Mouse (Mus musculus): ENCODE results near the gene D430042O09Rik. TPM values are rescaled to one million over a fixed set of nuclear protein-coding genes. Genes with fewer than 3 reads are reported as not detected.

D430042O09Rik gene
- total and polyA plus RNA-seq, 3 experiments = 1.8 to 4.8 (median 3.4) TPM

- TF ChIP-seq MAX (IDR thresholded peaks at IDR 0.05; ENCODE audit: low read length) = no peak
- TF ChIP-seq USF2 (conservative IDR thresholded peaks at IDR 0.05; ENCODE audit: low read depth, low read length) = no peak
- TF ChIP-seq HCFC1 (IDR thresholded peaks at IDR 0.05; ENCODE audit: low read depth, low read length) = no peak
- no peak for TF ChIP-seq PAX5 (IDR thresholded peaks at IDR 0.05; ENCODE audit: low read length)
- no peak for TF ChIP-seq ZMIZ1 (IDR thresholded peaks at IDR 0.05; ENCODE audit: low read depth, low read length)
- no peak for TF ChIP-seq TCF12 (IDR thresholded peaks at IDR 0.05; ENCODE audit: low read depth, low read length)
- TF ChIP-seq NRF1 (IDR thresholded peaks at IDR 0.05; ENCODE audit: low read depth, low read length) = no peak
- TF ChIP-seq ELF1 (IDR thresholded peaks at IDR 0.05; ENCODE audit: low read depth, low read length) = no peak
- TF ChIP-seq SIN3A (IDR thresholded peaks at IDR 0.05; ENCODE audit: low read length) = no peak
- no peak for TF ChIP-seq GABPA (IDR thresholded peaks at IDR 0.05; ENCODE audit: insufficient replicate concordance, low read depth, low read length)
- dilution Hi-C loops (cut with MboI; ENCODE audit: extremely low pct_ligation_motif_present, extremely low pct_unique_long_range_greater_than_20kb, low sequenced_read_pairs) = no loop called here
- H3K27ac ChIP-seq (ENCODE audit: insufficient read depth, low read depth) = no peak overlapping the region
- in situ Hi-C loops (cut with MboI; ENCODE audit: low pct_ligation_motif_present, low pct_unique_long_range_greater_than_20kb, low sequenced_read_pairs) = no loop called here
- no peaks in the 10 kb centered on the region for H3K79me2 ChIP-seq (replicated peaks; ENCODE audit: control insufficient read depth, extremely low read depth, insufficient read depth, poor library complexity, severe bottlenecking)
- no peak overlapping the region for H3K4me2 ChIP-seq (ENCODE audit: insufficient read depth, low read depth, poor library complexity, severe bottlenecking)
- H3K36me3 ChIP-seq (replicated peaks in 1 of 2; ENCODE audit: control insufficient read depth in 1 of 2, insufficient read depth in 1 of 2, low read length in 1 of 2) = peaks cover 0 to 2% of the 10 kb centered on the region in 2 experiments
- H3K4me1 ChIP-seq (ENCODE audit: control insufficient read depth in 1 of 2, insufficient read depth in 2 of 2) = peaks cover 0 to 7% of the 10 kb centered on the region in 2 experiments; a peak in 2 of 4 replicates
- no peaks in the 10 kb centered on the region for H3K27me3 ChIP-seq (replicated peaks)
- no peak overlapping the region for H3K4me3 ChIP-seq (replicated peaks in 1 of 3; ENCODE audit: low read depth in 2 of 3, low read length in 2 of 3, poor library complexity in 1 of 3)
- no peak overlapping the region for H3K9ac ChIP-seq (ENCODE audit: insufficient read depth, low read depth)
- DNase-seq (ENCODE audit: extremely low read depth) = no peak
- H3K9me3 ChIP-seq (replicated peaks; ENCODE audit: low read length) = no peaks in the 10 kb centered on the region
These were observed 82.4 kb downstream of the D430042O09Rik start for GRCm38 (mm10) chr7:125790039-125790438.

DNA sequence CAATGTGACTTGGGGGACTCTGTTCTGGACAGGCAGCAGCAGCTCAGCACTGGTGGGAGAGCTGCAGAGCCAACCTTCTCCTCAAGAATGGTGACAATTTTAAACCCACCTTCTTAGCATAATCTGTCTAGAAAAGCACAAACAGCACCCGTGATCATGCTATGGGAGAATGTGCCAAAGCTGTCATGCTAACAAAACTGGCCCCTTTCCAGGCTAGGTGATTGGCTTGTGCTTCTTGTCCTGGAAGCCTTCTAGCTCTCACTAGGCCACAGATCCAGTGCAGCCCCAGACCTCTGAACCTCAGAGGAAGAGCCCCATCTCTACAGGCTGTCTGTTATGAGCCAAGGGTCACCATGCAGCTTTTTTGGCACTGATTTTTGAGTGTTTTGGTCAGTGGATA is 98.9 kb downstream of the D430042O09Rik start:
- dilution Hi-C loops (cut with MboI; ENCODE audit: extremely low pct_ligation_motif_present, extremely low pct_unique_long_range_greater_than_20kb, low sequenced_read_pairs) = no loop called here
- Histone ChIP-seq H3K4me3 (replicated peaks in 1 of 3; ENCODE audit: low read depth in 2 of 3, low read length in 2 of 3, poor library complexity in 1 of 3) (no peak overlapping the region), H3K9me3 (replicated peaks; ENCODE audit: low read length) (no peaks in the 10 kb centered on the region), H3K4me2 (ENCODE audit: insufficient read depth, low read depth, poor library complexity, severe bottlenecking) (no peak overlapping the region), H3K27me3 (replicated peaks) (no peaks in the 10 kb centered on the region), H3K9ac (ENCODE audit: insufficient read depth, low read depth) (no peak overlapping the region), H3K79me2 (replicated peaks; ENCODE audit: control insufficient read depth, extremely low read depth, insufficient read depth, poor library complexity, severe bottlenecking) (no peaks in the 10 kb centered on the region), H3K36me3 (replicated peaks in 1 of 2; ENCODE audit: control insufficient read depth in 1 of 2, insufficient read depth in 1 of 2, low read length in 1 of 2) (no peaks in the 10 kb centered on the region), H3K27ac (ENCODE audit: insufficient read depth, low read depth) (no peak overlapping the region), H3K4me1 (ENCODE audit: control insufficient read depth in 1 of 2, insufficient read depth in 2 of 2) (no peaks in the 10 kb centered on the region)
- TF ChIP-seq RAD21 (IDR thresholded peaks at IDR 0.05; ENCODE audit: low read depth, low read length) = no peak
- no peak for TF ChIP-seq IRF4 (IDR thresholded peaks at IDR 0.05; ENCODE audit: low read depth, low read length)
- TF ChIP-seq RCOR1 (conservative IDR thresholded peaks at IDR 0.05; ENCODE audit: low read depth, low read length) = no peak
- TF ChIP-seq CHD2 (IDR thresholded peaks at IDR 0.05; ENCODE audit: low read length) = no peak
- no peak for TF ChIP-seq SIN3A (IDR thresholded peaks at IDR 0.05; ENCODE audit: low read length)
- in situ Hi-C loops (cut with MboI; ENCODE audit: low pct_ligation_motif_present, low pct_unique_long_range_greater_than_20kb, low sequenced_read_pairs) = no loop called here
- no peak for DNase-seq (ENCODE audit: extremely low read depth)

DNA sequence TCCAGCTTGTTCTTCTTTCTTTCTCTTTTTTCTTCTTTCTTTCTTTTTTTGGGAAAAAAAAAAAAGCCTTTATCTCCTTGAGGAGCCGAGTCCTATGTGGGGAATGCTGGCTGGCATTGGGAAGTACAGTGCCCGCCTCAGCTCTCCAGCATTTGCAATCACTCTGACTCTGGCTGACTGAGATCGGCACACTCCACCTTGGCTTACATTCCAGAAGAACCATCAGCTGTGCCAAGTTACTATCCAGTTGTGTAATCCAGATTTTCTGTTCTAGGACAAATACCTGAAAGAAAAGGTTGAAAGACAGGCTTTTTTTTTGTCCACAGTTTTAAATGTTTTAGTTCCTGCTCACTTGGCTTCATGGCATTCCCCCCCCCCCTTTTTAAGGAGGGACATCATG is 100.5 kb downstream of the D430042O09Rik start:
- H3K36me3 ChIP-seq (replicated peaks in 1 of 2; ENCODE audit: control insufficient read depth in 1 of 2, insufficient read depth in 1 of 2, low read length in 1 of 2) = peaks cover 0 to 6% of the 10 kb centered on the region in 2 experiments
- H3K4me2 ChIP-seq (ENCODE audit: insufficient read depth, low read depth, poor library complexity, severe bottlenecking) = no peak overlapping the region
- dilution Hi-C loops (cut with MboI; ENCODE audit: extremely low pct_ligation_motif_present, extremely low pct_unique_long_range_greater_than_20kb, low sequenced_read_pairs) = no loop called here
- no peaks in the 10 kb centered on the region for H3K79me2 ChIP-seq (replicated peaks; ENCODE audit: control insufficient read depth, extremely low read depth, insufficient read depth, poor library complexity, severe bottlenecking)
- H3K4me1 ChIP-seq (ENCODE audit: control insufficient read depth in 1 of 2, insufficient read depth in 2 of 2) = no peaks in the 10 kb centered on the region
- no peak for TF ChIP-seq JUND (conservative IDR thresholded peaks at IDR 0.05; ENCODE audit: low read depth, low read length)
- TF ChIP-seq PAX5 (IDR thresholded peaks at IDR 0.05; ENCODE audit: low read length) = no peak
- TF ChIP-seq CTCF (conservative IDR thresholded peaks at IDR 0.05 in 1 of 2, IDR thresholded peaks at IDR 0.05 in 1 of 2; ENCODE audit: low read depth in 2 of 2, low read length in 2 of 2) = no peak
- no peak for TF ChIP-seq MYC (IDR thresholded peaks at IDR 0.05; ENCODE audit: low read depth, low read length)
- no peak for TF ChIP-seq GABPA (IDR thresholded peaks at IDR 0.05; ENCODE audit: insufficient replicate concordance, low read depth, low read length)
- TF ChIP-seq RCOR1 (conservative IDR thresholded peaks at IDR 0.05; ENCODE audit: low read depth, low read length) = no peak
- no peaks in the 10 kb centered on the region for H3K27me3 ChIP-seq (replicated peaks)
- DNase-seq (ENCODE audit: extremely low read depth) = no peak
- no peak overlapping the region for H3K9ac ChIP-seq (ENCODE audit: insufficient read depth, low read depth)
- no peak overlapping the region for H3K4me3 ChIP-seq (replicated peaks in 1 of 3; ENCODE audit: low read depth in 2 of 3, low read length in 2 of 3, poor library complexity in 1 of 3)
- in situ Hi-C loops (cut with MboI; ENCODE audit: low pct_ligation_motif_present, low pct_unique_long_range_greater_than_20kb, low sequenced_read_pairs) = no loop called here
- H3K9me3 ChIP-seq (replicated peaks; ENCODE audit: low read length) = no peaks in the 10 kb centered on the region
- no peak overlapping the region for H3K27ac ChIP-seq (ENCODE audit: insufficient read depth, low read depth)
